Mouse (Mus musculus): ENCODE measurements at regions not wholly inside any gene's neighbourhood (a gene's known extent, or its start where the extent isn't known, plus 50 kb on each side); places are given as distances from the start of the nearest gene placed in this dataset.

- no peak overlapping the region for H3K27ac ChIP-seq
- H3K36me3 ChIP-seq (ENCODE audit: poor library complexity, severe bottlenecking) = no peaks in the 10 kb centered on the region
- H3K4me2 ChIP-seq = no peak overlapping the region
- ATAC-seq = no peak
- H3K9ac ChIP-seq = no peak overlapping the region
- no peak overlapping the region for H3K4me3 ChIP-seq
- H3K9me3 ChIP-seq (replicated peaks) = no peaks in the 10 kb centered on the region
- peaks cover 21% of the 10 kb centered on the region for H3K4me1 ChIP-seq
- no peaks in the 10 kb centered on the region for H3K27me3 ChIP-seq
- 57% methylated on average over 5 of the region's 5 CpGs for WGBS
Measured at GRCm38 (mm10) chr4:95156451-95157271, 104.6 kb upstream of the Jun start.

GRCm38 (mm10) chr4:95157653-95158430, 105.8 kb upstream of the Jun start:
- Histone ChIP-seq H3K36me3 (ENCODE audit: poor library complexity, severe bottlenecking) (no peaks in the 10 kb centered on the region), H3K4me2 (no peak overlapping the region), H3K4me3 (no peak overlapping the region), H3K27ac (no peak overlapping the region), H3K9ac (no peak overlapping the region), H3K4me1 (peaks cover 21% of the 10 kb centered on the region), H3K27me3 (no peaks in the 10 kb centered on the region), H3K9me3 (replicated peaks) (no peaks in the 10 kb centered on the region)
- 85% methylated on average over 7 of the region's 7 CpGs for WGBS
- no peak for ATAC-seq

- no peak overlapping the region for H3K4me2 ChIP-seq
- H3K9me3 ChIP-seq (replicated peaks) = no peaks in the 10 kb centered on the region
- H3K9ac ChIP-seq = no peak overlapping the region
- H3K27ac ChIP-seq = no peak overlapping the region
- peaks cover 16% of the 10 kb centered on the region for H3K4me1 ChIP-seq
- no peak for ATAC-seq
- no peak overlapping the region for H3K4me3 ChIP-seq
- 79% methylated on average over 6 of the region's 6 CpGs for WGBS
- H3K36me3 ChIP-seq (ENCODE audit: poor library complexity, severe bottlenecking) = no peaks in the 10 kb centered on the region
- no peaks in the 10 kb centered on the region for H3K27me3 ChIP-seq
Measured at GRCm38 (mm10) chr4:95158632-95159424, 106.8 kb upstream of the Jun start.

- Histone ChIP-seq H3K9me3 (replicated peaks) (no peaks in the 10 kb centered on the region), H3K4me2 (no peak overlapping the region), H3K9ac (no peak overlapping the region), H3K4me3 (no peak overlapping the region), H3K27me3 (no peaks in the 10 kb centered on the region), H3K36me3 (ENCODE audit: poor library complexity, severe bottlenecking) (no peaks in the 10 kb centered on the region), H3K4me1 (peaks cover 6% of the 10 kb centered on the region; the same call in 1 of the 2 replicates), H3K27ac (no peak overlapping the region)
- WGBS = 86% methylated on average over 4 of the region's 4 CpGs
- ATAC-seq = no peak
Measured at GRCm38 (mm10) chr4:95159821-95160220, 107.8 kb upstream of the Jun start.

GRCm38 (mm10) chr4:95160465-95160864, 108.4 kb upstream of the Jun start:
- Histone ChIP-seq H3K27me3 (no peaks in the 10 kb centered on the region), H3K4me2 (peak overlapping the region; percentile 70), H3K36me3 (ENCODE audit: poor library complexity, severe bottlenecking) (no peaks in the 10 kb centered on the region), H3K4me1 (0 out of 2 replicates have a peak, but pooled peaks cover 5% of the 10 kb centered on the region), H3K9me3 (replicated peaks) (no peaks in the 10 kb centered on the region), H3K27ac (no peak overlapping the region), H3K4me3 (no peak overlapping the region), H3K9ac (no peak overlapping the region)
- ATAC-seq = no peak
- WGBS = 91% methylated on average over 3 of the region's 3 CpGs

- ATAC-seq = peak; percentile 95
- peak overlapping the region; percentile 83 for H3K27ac ChIP-seq
- no peaks in the 10 kb centered on the region for H3K9me3 ChIP-seq (replicated peaks)
- H3K9ac ChIP-seq = peak overlapping the region; percentile 74
- H3K4me3 ChIP-seq = peak overlapping the region; percentile 52
- peak overlapping the region; percentile 70 for H3K4me2 ChIP-seq
- H3K36me3 ChIP-seq (ENCODE audit: poor library complexity, severe bottlenecking) = no peaks in the 10 kb centered on the region
- H3K27me3 ChIP-seq = no peaks in the 10 kb centered on the region
- 1% methylated on average over 46 of the region's 53 CpGs for WGBS
- H3K4me1 ChIP-seq = 0 out of 2 replicates have a peak, but pooled peaks cover 5% of the 10 kb centered on the region
Measured at GRCm38 (mm10) chr4:95160912-95161669, 109.1 kb upstream of the Jun start.

GRCm38 (mm10) chr4:95161670-95162020, 109.6 kb upstream of the Jun start:
- Histone ChIP-seq H3K27me3 (no peaks in the 10 kb centered on the region), H3K9me3 (replicated peaks) (no peaks in the 10 kb centered on the region), H3K4me3 (peak overlapping the region; percentile 52), H3K4me2 (peak overlapping the region; percentile 70), H3K36me3 (ENCODE audit: poor library complexity, severe bottlenecking) (no peaks in the 10 kb centered on the region), H3K27ac (peak overlapping the region; percentile 83), H3K9ac (peak overlapping the region; percentile 74), H3K4me1 (0 out of 2 replicates have a peak, but pooled peaks cover 5% of the 10 kb centered on the region)
- WGBS = 23% methylated on average over 7 of the region's 7 CpGs
- no peak for ATAC-seq

GRCm38 (mm10) chr4:95162386-95163090, 110.5 kb upstream of the Jun start:
- H3K27ac ChIP-seq = no peak overlapping the region
- 79% methylated on average over 9 of the region's 9 CpGs for WGBS

GRCm38 (mm10) chr4:95163403-95163802, 111.4 kb upstream of the Jun start:
- Histone ChIP-seq H3K9ac (no peak overlapping the region), H3K9me3 (replicated peaks) (no peaks in the 10 kb centered on the region), H3K27ac (no peak overlapping the region), H3K36me3 (ENCODE audit: poor library complexity, severe bottlenecking) (no peaks in the 10 kb centered on the region), H3K4me1 (0 out of 2 replicates have a peak, but pooled peaks cover 5% of the 10 kb centered on the region), H3K4me3 (no peak overlapping the region), H3K4me2 (no peak overlapping the region), H3K27me3 (no peaks in the 10 kb centered on the region)
- no peak for ATAC-seq
- WGBS = 75% methylated on average over 4 of the region's 4 CpGs

More at GRCm38 (mm10) chr4:95162386-95163090, 110.5 kb upstream of the Jun start:
- H3K4me3 ChIP-seq = no peak overlapping the region
- ATAC-seq = no peak
- no peaks in the 10 kb centered on the region for H3K9me3 ChIP-seq (replicated peaks)
- no peak overlapping the region for H3K4me2 ChIP-seq
- H3K36me3 ChIP-seq (ENCODE audit: poor library complexity, severe bottlenecking) = no peaks in the 10 kb centered on the region
- 0 out of 2 replicates have a peak, but pooled peaks cover 5% of the 10 kb centered on the region for H3K4me1 ChIP-seq
- H3K9ac ChIP-seq = no peak overlapping the region
- H3K27me3 ChIP-seq = no peaks in the 10 kb centered on the region

GRCm38 (mm10) chr4:95166503-95166902, 114.5 kb upstream of the Jun start:
- Histone ChIP-seq H3K4me1 (no peaks in the 10 kb centered on the region), H3K9me3 (replicated peaks) (no peaks in the 10 kb centered on the region), H3K27ac (no peak overlapping the region), H3K4me2 (no peak overlapping the region), H3K4me3 (no peak overlapping the region), H3K36me3 (ENCODE audit: poor library complexity, severe bottlenecking) (no peaks in the 10 kb centered on the region), H3K9ac (no peak overlapping the region), H3K27me3 (no peaks in the 10 kb centered on the region)
- WGBS = 87% methylated on average over 5 of the region's 5 CpGs
- no peak for ATAC-seq

GRCm38 (mm10) chr4:95167216-95167615, 115.2 kb upstream of the Jun start:
- WGBS = 84% methylated on average over 1 of the region's 1 CpGs
- ATAC-seq = no peak
- H3K27ac ChIP-seq = no peak overlapping the region
- no peaks in the 10 kb centered on the region for H3K36me3 ChIP-seq (ENCODE audit: poor library complexity, severe bottlenecking)
- H3K4me1 ChIP-seq = no peaks in the 10 kb centered on the region
- H3K4me3 ChIP-seq = no peak overlapping the region
- no peaks in the 10 kb centered on the region for H3K27me3 ChIP-seq
- no peak overlapping the region for H3K4me2 ChIP-seq
- no peak overlapping the region for H3K9ac ChIP-seq
- no peaks in the 10 kb centered on the region for H3K9me3 ChIP-seq (replicated peaks)

Measured in forebrain, embryonic 13.5 days (tissue).